Mouse (Mus musculus): Measurements from ENCODE around the gene Tat. TPM values are rescaled to one million over a fixed set of nuclear protein-coding genes. Genes with fewer than 3 reads are reported as not detected.

Gene Tat
- polyA plus RNA-seq (2012; ENCODE audit: low replicate concordance) = not detected in 2 replicates

GRCm38 (mm10) chr8:109990224-109990623, at the start of gene Tat:
TSS of gene Tat (plus strand) at chr8:109990437.

GRCm38 (mm10) chr8:109961693-109962367, 28.4 kb upstream of the Tat start, which contains the start of gene Marveld3:
TSS of gene Marveld3 (minus strand) at chr8:109962203.

GRCm38 (mm10) chr8:110039659-110040058, 49.4 kb downstream of the Tat start, which contains the start of gene Chst4:
TSS of gene Chst4 (minus strand) at chr8:110039740.

Other genes with a start within 250 kb of the Tat start
- 4.3 and 19.6 TPM in 2 replicates for gene Ap1g1, start 211.9 kb upstream of the Tat start, polyA plus RNA-seq (2012; ENCODE audit: low replicate concordance)
- gene Phlpp2, start 121.9 kb upstream of the Tat start, polyA plus RNA-seq (2012; ENCODE audit: low replicate concordance) = 1.9 and 3.2 TPM in 2 replicates
- gene Marveld3, start 28.2 kb upstream of the Tat start, polyA plus RNA-seq (2012; ENCODE audit: low replicate concordance) = not detected in 2 replicates
- not detected in 2 replicates for gene Chst4, start 49.3 kb downstream of the Tat start, polyA plus RNA-seq (2012; ENCODE audit: low replicate concordance)
- gene Zfp612, start 89.3 kb downstream of the Tat start, polyA plus RNA-seq (2012; ENCODE audit: low replicate concordance) = 0.06 and 0.26 TPM in 2 replicates
- not detected in 2 replicates for gene Gm21964, start 110.8 kb downstream of the Tat start, polyA plus RNA-seq (2012; ENCODE audit: low replicate concordance)
- gene Gm17720, start 112.3 kb downstream of the Tat start, polyA plus RNA-seq (2012; ENCODE audit: low replicate concordance) = not detected in 2 replicates
- not detected in 2 replicates for gene Calb2, start 177.8 kb downstream of the Tat start, polyA plus RNA-seq (2012; ENCODE audit: low replicate concordance)
- 0.23 and 0.93 TPM in 2 replicates for gene Cmtr2, start 225.2 kb downstream of the Tat start, polyA plus RNA-seq (2012; ENCODE audit: low replicate concordance)